Mouse (Mus musculus) B cell, adult 67 days (primary cell): ENCODE results near the gene Gm21312. TPM values are rescaled to one million over a fixed set of nuclear protein-coding genes. Genes with fewer than 3 reads are reported as not detected.

Experiments
- total RNA-seq, 2 experiments: library from RNA; stranded (reverse); gene quantifications; 4 replicates each; pipeline ENCODE4 v1.2.4; 2023

Gene Gm21312
- total RNA-seq, result not detected

DNA sequence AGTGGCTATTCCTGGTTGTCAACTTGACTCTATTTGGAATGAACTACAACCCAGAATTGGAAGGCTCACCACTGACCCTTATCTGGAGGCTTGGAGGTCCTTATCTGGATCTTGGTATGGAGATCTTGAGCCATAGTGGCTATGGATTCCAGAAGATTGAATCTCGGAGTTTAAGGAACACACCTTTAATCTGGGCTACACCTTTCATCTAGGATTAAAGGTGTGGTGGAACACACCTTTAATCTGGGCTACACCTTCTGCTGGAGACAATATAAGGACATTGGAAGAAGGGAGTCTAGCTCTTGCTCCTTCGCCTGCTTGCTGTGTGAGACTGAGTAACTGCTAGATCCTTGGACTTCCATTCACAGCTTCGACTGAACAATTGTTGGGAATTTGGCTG lies at the start of gene Gm21312:
Gene Gm21312, plus strand, starts transcription at position 301 of the 400 bp plus-strand sequence.

DNA sequence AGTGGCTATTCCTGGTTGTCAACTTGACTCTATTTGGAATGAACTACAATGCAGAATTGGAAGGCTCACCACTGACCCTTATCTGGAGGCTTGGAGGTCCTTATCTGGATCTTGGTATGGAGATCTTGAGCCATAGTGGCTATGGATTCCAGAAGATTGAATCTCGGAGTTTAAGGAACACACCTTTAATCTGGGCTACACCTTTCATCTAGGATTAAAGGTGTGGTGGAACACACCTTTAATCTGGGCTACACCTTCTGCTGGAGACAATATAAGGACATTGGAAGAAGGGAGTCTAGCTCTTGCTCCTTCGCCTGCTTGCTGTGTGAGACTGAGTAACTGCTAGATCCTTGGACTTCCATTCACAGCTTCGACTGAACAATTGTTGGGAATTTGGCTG lies 34.1 kb upstream of the Gm21312 start, which contains the start of gene Gm21293:
Gene Gm21293, plus strand, starts transcription at position 301 of the 400 bp plus-strand sequence.

DNA sequence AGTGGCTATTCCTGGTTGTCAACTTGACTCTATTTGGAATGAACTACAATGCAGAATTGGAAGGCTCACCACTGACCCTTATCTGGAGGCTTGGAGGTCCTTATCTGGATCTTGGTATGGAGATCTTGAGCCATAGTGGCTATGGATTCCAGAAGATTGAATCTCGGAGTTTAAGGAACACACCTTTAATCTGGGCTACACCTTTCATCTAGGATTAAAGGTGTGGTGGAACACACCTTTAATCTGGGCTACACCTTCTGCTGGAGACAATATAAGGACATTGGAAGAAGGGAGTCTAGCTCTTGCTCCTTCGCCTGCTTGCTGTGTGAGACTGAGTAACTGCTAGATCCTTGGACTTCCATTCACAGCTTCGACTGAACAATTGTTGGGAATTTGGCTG lies 25.6 kb upstream of the Gm21312 start, which contains the start of gene Gm6763:
Gene Gm6763, plus strand, starts transcription at position 301 of the 400 bp plus-strand sequence.

DNA sequence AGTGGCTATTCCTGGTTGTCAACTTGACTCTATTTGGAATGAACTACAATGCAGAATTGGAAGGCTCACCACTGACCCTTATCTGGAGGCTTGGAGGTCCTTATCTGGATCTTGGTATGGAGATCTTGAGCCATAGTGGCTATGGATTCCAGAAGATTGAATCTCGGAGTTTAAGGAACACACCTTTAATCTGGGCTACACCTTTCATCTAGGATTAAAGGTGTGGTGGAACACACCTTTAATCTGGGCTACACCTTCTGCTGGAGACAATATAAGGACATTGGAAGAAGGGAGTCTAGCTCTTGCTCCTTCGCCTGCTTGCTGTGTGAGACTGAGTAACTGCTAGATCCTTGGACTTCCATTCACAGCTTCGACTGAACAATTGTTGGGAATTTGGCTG lies 17.1 kb upstream of the Gm21312 start, which contains the start of gene Gm8764:
Gene Gm8764, plus strand, starts transcription at position 301 of the 400 bp plus-strand sequence.

DNA sequence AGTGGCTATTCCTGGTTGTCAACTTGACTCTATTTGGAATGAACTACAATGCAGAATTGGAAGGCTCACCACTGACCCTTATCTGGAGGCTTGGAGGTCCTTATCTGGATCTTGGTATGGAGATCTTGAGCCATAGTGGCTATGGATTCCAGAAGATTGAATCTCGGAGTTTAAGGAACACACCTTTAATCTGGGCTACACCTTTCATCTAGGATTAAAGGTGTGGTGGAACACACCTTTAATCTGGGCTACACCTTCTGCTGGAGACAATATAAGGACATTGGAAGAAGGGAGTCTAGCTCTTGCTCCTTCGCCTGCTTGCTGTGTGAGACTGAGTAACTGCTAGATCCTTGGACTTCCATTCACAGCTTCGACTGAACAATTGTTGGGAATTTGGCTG lies 8.6 kb upstream of the Gm21312 start, which contains the start of gene Gm21304:
Gene Gm21304, plus strand, starts transcription at position 301 of the 400 bp plus-strand sequence.

DNA sequence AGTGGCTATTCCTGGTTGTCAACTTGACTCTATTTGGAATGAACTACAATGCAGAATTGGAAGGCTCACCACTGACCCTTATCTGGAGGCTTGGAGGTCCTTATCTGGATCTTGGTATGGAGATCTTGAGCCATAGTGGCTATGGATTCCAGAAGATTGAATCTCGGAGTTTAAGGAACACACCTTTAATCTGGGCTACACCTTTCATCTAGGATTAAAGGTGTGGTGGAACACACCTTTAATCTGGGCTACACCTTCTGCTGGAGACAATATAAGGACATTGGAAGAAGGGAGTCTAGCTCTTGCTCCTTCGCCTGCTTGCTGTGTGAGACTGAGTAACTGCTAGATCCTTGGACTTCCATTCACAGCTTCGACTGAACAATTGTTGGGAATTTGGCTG lies 8.4 kb downstream of the Gm21312 start, which contains the start of gene Gm20765:
Gene Gm20765, plus strand, starts transcription at position 301 of the 400 bp plus-strand sequence.

DNA sequence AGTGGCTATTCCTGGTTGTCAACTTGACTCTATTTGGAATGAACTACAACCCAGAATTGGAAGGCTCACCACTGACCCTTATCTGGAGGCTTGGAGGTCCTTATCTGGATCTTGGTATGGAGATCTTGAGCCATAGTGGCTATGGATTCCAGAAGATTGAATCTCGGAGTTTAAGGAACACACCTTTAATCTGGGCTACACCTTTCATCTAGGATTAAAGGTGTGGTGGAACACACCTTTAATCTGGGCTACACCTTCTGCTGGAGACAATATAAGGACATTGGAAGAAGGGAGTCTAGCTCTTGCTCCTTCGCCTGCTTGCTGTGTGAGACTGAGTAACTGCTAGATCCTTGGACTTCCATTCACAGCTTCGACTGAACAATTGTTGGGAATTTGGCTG lies 16.9 kb downstream of the Gm21312 start, which contains the start of gene Gm4340:
Gene Gm4340, plus strand, starts transcription at position 301 of the 400 bp plus-strand sequence.

Other genes with a start within 250 kb of the Gm21312 start
- gene Gm21293, start 34.0 kb upstream of the Gm21312 start, total RNA-seq, result not detected
- not detected for gene Gm6763, start 25.5 kb upstream of the Gm21312 start, total RNA-seq
- not detected for gene Gm8764, start 17.0 kb upstream of the Gm21312 start, total RNA-seq
- not detected for gene Gm21304, start 8.5 kb upstream of the Gm21312 start, total RNA-seq
- gene Gm20765, start 8.5 kb downstream of the Gm21312 start, total RNA-seq, result not detected
- gene Gm4340, start 17.0 kb downstream of the Gm21312 start, total RNA-seq, result not detected